Mouse (Mus musculus) liver, adult 2 months (tissue): ENCODE data around the gene Csnk1g2.

Experiments used
- CTCF ChIP-seq: fragments of 200-500 bp; IDR thresholded peaks from 2 replicates; pipeline ENCODE4 v1.5.1; 2011; ENCODE audit warnings: low read depth, low read length, control low read depth
- POLR2A ChIP-seq: fragments of 200-500 bp; IDR thresholded peaks from 2 replicates; pipeline ENCODE4 v1.6.1; 2011; ENCODE audit warnings: low read length, control low read depth; ENCODE audit not compliant: insufficient read depth; ENCODE audit errors: extremely low read depth

GRCm38 (mm10) chr10:80684984-80685383 lies 62.3 kb downstream of the Csnk1g2 start:
- TF ChIP-seq POLR2A (no peak), CTCF (no peak)
